Mouse (Mus musculus) macrophage (primary cell): ENCODE results near the gene Myf6. TPM values are rescaled to one million over a fixed set of nuclear protein-coding genes. Genes with fewer than 3 reads are reported as not detected.

ENCODE experiments used
- H3K27ac ChIP-seq: fragments of 350-480 bp; formaldehyde crosslinking; 2 replicates; pipeline ENCODE4 v1.9.0; 2021
- H3K36me3 ChIP-seq: fragments of 350-480 bp; formaldehyde crosslinking; 2 replicates; pipeline ENCODE4 v1.9.0; 2021; ENCODE audit errors: inconsistent target
- H3K4me3 ChIP-seq: fragments of 350-480 bp; formaldehyde crosslinking; 2 replicates; pipeline ENCODE4 v1.9.0; 2021; ENCODE audit errors: inconsistent target
- H3K79me2 ChIP-seq: fragments of 350-480 bp; formaldehyde crosslinking; 2 replicates; pipeline ENCODE4 v1.9.0; 2021; ENCODE audit errors: inconsistent target
- whole genome bisulfite sequencing: methylation state at CpG from one replicate; pipeline ENCODE4 v1.1.7; 2026; ENCODE audit warnings: inconsistent platforms; ENCODE audit not compliant: missing documents; 5-methylcytosine and 5-hydroxymethylcytosine counted together
- polyA plus RNA-seq: library from polyadenylated mRNA; stranded (reverse); fragments of 250-400 nt; gene quantifications from 3 replicates; pipeline ENCODE4 v1.2.4, GENCODE M21; 2018; ENCODE audit warnings: inconsistent platforms
- total RNA-seq, 78 experiments: library from RNA; depleted of rRNA; stranded (reverse); fragments of 250-400 nt; gene quantifications; 1 replicate in 9 of 78; 2 replicates in 24 of 78; 3 replicates in 43 of 78; 4 replicates in 2 of 78; pipeline ENCODE4 v1.2.4; 2018; ENCODE audit warnings: inconsistent platforms in 56 of 78

Myf6 gene
- not detected for total RNA-seq (2018; cell fraction: chromatin; rRNA removed)
- not detected for total RNA-seq (2018; cell fraction: cytosol; rRNA removed)
- total RNA-seq (2018; cell fraction: nucleus; rRNA removed): not detected
- polyA plus RNA-seq: not detected in 3 replicates

- H3K36me3 ChIP-seq: no peaks in the 10 kb centered on the region
- 86% methylated on average over 6 of the region's 6 CpGs for WGBS
- H3K79me2 ChIP-seq: no peaks in the 10 kb centered on the region
- no peak within 1 kb of the TSS for H3K4me3 ChIP-seq
- no peak within 1 kb of the TSS for H3K27ac ChIP-seq
Measured at GRCm38 (mm10) chr10:107494568-107494967, at the start of gene Myf6. Gene Myf6, minus strand, starts transcription at chr10:107494737.

GRCm38 (mm10) chr10:107543026-107543425, 48.5 kb upstream of the Myf6 start:
- no peak overlapping the region for H3K27ac ChIP-seq
- WGBS: 78% methylated on average over 1 of the region's 1 CpGs
- no peaks in the 10 kb centered on the region for H3K36me3 ChIP-seq
- H3K4me3 ChIP-seq: no peak overlapping the region
- H3K79me2 ChIP-seq: no peaks in the 10 kb centered on the region

- 55% methylated on average over 1 of the region's 1 CpGs for WGBS
- Histone ChIP-seq H3K27ac (no peak overlapping the region), H3K36me3 (no peaks in the 10 kb centered on the region), H3K79me2 (no peaks in the 10 kb centered on the region), H3K4me3 (no peak overlapping the region)
Measured at GRCm38 (mm10) chr10:107528758-107529157, 34.2 kb upstream of the Myf6 start.

- Histone ChIP-seq H3K79me2 (no peaks in the 10 kb centered on the region), H3K4me3 (no peak overlapping the region), H3K27ac (no peak overlapping the region), H3K36me3 (no peaks in the 10 kb centered on the region)
- 72% methylated on average over 5 of the region's 5 CpGs for WGBS
Measured at GRCm38 (mm10) chr10:107519216-107519615, 24.7 kb upstream of the Myf6 start.

GRCm38 (mm10) chr10:107516641-107517040, 22.1 kb upstream of the Myf6 start:
- H3K4me3 ChIP-seq: no peak overlapping the region
- no peaks in the 10 kb centered on the region for H3K36me3 ChIP-seq
- no peaks in the 10 kb centered on the region for H3K79me2 ChIP-seq
- no peak overlapping the region for H3K27ac ChIP-seq
- WGBS: 89% methylated on average over 7 of the region's 7 CpGs

GRCm38 (mm10) chr10:107514735-107515134, 20.2 kb upstream of the Myf6 start:
- WGBS: 89% methylated on average over 7 of the region's 7 CpGs
- H3K79me2 ChIP-seq: no peaks in the 10 kb centered on the region
- no peak overlapping the region for H3K4me3 ChIP-seq
- H3K27ac ChIP-seq: no peak overlapping the region
- no peaks in the 10 kb centered on the region for H3K36me3 ChIP-seq

GRCm38 (mm10) chr10:107506397-107506796, 11.9 kb upstream of the Myf6 start:
- no peaks in the 10 kb centered on the region for H3K79me2 ChIP-seq
- no peaks in the 10 kb centered on the region for H3K36me3 ChIP-seq
- WGBS: 84% methylated on average over 2 of the region's 2 CpGs
- no peak overlapping the region for H3K4me3 ChIP-seq
- no peak overlapping the region for H3K27ac ChIP-seq

- Histone ChIP-seq H3K27ac (no peak overlapping the region), H3K79me2 (no peaks in the 10 kb centered on the region), H3K4me3 (no peak overlapping the region), H3K36me3 (no peaks in the 10 kb centered on the region)
- 76% methylated on average over 4 of the region's 4 CpGs for whole genome bisulfite sequencing
Measured at GRCm38 (mm10) chr10:107503430-107503829, 8.9 kb upstream of the Myf6 start.

- 94% methylated on average over 7 of the region's 7 CpGs for WGBS
- Histone ChIP-seq H3K4me3 (no peak overlapping the region), H3K79me2 (no peaks in the 10 kb centered on the region), H3K27ac (no peak overlapping the region), H3K36me3 (no peaks in the 10 kb centered on the region)
Measured at GRCm38 (mm10) chr10:107502193-107502592, 7.7 kb upstream of the Myf6 start.

GRCm38 (mm10) chr10:107499656-107500055, 5.1 kb upstream of the Myf6 start:
- Histone ChIP-seq H3K36me3 (no peaks in the 10 kb centered on the region), H3K4me3 (no peak overlapping the region), H3K79me2 (no peaks in the 10 kb centered on the region), H3K27ac (no peak overlapping the region)
- WGBS: 88% methylated on average over 7 of the region's 7 CpGs

GRCm38 (mm10) chr10:107496402-107496801, 1.9 kb upstream of the Myf6 start:
- H3K79me2 ChIP-seq: no peaks in the 10 kb centered on the region
- H3K27ac ChIP-seq: no peak overlapping the region
- H3K4me3 ChIP-seq: no peak overlapping the region
- WGBS: 22% methylated on average over 1 of the region's 1 CpGs
- no peaks in the 10 kb centered on the region for H3K36me3 ChIP-seq

GRCm38 (mm10) chr10:107493580-107494474, 710 bp downstream of the Myf6 start:
- Histone ChIP-seq H3K27ac (no peak overlapping the region), H3K79me2 (no peaks in the 10 kb centered on the region), H3K4me3 (no peak overlapping the region), H3K36me3 (no peaks in the 10 kb centered on the region)
- 59% methylated on average over 19 of the region's 20 CpGs for WGBS

- no peaks in the 10 kb centered on the region for H3K36me3 ChIP-seq
- H3K4me3 ChIP-seq: no peak overlapping the region
- H3K27ac ChIP-seq: no peak overlapping the region
- WGBS: 29% methylated on average over 17 of the region's 18 CpGs
- no peaks in the 10 kb centered on the region for H3K79me2 ChIP-seq
Measured at GRCm38 (mm10) chr10:107492867-107493579, 1.5 kb downstream of the Myf6 start.

- WGBS: 6% methylated on average over 12 of the region's 12 CpGs
- H3K36me3 ChIP-seq: no peaks in the 10 kb centered on the region
- H3K4me3 ChIP-seq: no peak overlapping the region
- H3K27ac ChIP-seq: no peak overlapping the region
- no peaks in the 10 kb centered on the region for H3K79me2 ChIP-seq
Measured at GRCm38 (mm10) chr10:107488654-107489315, 5.8 kb downstream of the Myf6 start.
